Mouse (Mus musculus): Measurements from ENCODE around the gene Tmc3.

- TF ChIP-seq FOSL1 (IDR thresholded peaks at IDR 0.05; ENCODE audit: insufficient read depth, low read length, poor library complexity, severe bottlenecking) (no peak), CEBPB (IDR thresholded peaks at IDR 0.05; ENCODE audit: low read depth) (no peak), CTCF (IDR thresholded peaks at IDR 0.05; ENCODE audit: control insufficient read depth, insufficient read depth, insufficient read length) (no peak), MAX (IDR thresholded peaks at IDR 0.05) (no peak), USF1 (IDR thresholded peaks at IDR 0.05; ENCODE audit: low read depth) (no peak), MYOD1 (IDR thresholded peaks at IDR 0.05; ENCODE audit: control insufficient read depth, insufficient read length, low read depth) (no peak)
Measured at GRCm38 (mm10) chr7:83615272-83615671, 30.5 kb downstream of the Tmc3 start.

All from C2C12 (cell line).